Mouse (Mus musculus): Measurements from ENCODE around the gene Rbfox3. TPM values are rescaled to one million over a fixed set of nuclear protein-coding genes. Genes with fewer than 3 reads are reported as not detected.

The Rbfox3 gene
- polyA plus RNA-seq, 1 experiment from 2014 or later: 0.79 TPM

- H3K9me3 ChIP-seq (replicated peaks): no peaks in the 10 kb centered on the region
- no peak overlapping the region for H3K9ac ChIP-seq
- H3K4me3 ChIP-seq (replicated peaks): no peak overlapping the region
- no peaks in the 10 kb centered on the region for H3K36me3 ChIP-seq
- H3K27ac ChIP-seq: no peak overlapping the region
- peaks cover 25% of the 10 kb centered on the region for H3K4me1 ChIP-seq
- peaks cover 21% of the 10 kb centered on the region for H3K27me3 ChIP-seq
- ATAC-seq (replicated peaks; ENCODE audit: low FRiP score): no peak
- 33% methylated on average over 4 of the region's 4 CpGs for WGBS
- H3K4me2 ChIP-seq: no peak overlapping the region
Measured at GRCm38 (mm10) chr11:118767411-118767810, 144.0 kb downstream of the Rbfox3 start.

- H3K27me3 ChIP-seq: peaks cover 14% of the 10 kb centered on the region
- WGBS: 80% methylated on average over 12 of the region's 12 CpGs
- ATAC-seq (replicated peaks; ENCODE audit: low FRiP score): no peak
Measured at GRCm38 (mm10) chr11:118760296-118760988, 151.0 kb downstream of the Rbfox3 start.

GRCm38 (mm10) chr11:118759228-118759627 is 152.2 kb downstream of the Rbfox3 start:
- H3K4me1 ChIP-seq: no peaks in the 10 kb centered on the region

More at GRCm38 (mm10) chr11:118760296-118760988, 151.0 kb downstream of the Rbfox3 start:
- H3K9me3 ChIP-seq (replicated peaks): no peaks in the 10 kb centered on the region
- no peak overlapping the region for H3K4me2 ChIP-seq
- H3K4me1 ChIP-seq: no peaks in the 10 kb centered on the region
- no peak overlapping the region for H3K4me3 ChIP-seq (replicated peaks)
- no peaks in the 10 kb centered on the region for H3K36me3 ChIP-seq
- H3K9ac ChIP-seq: no peak overlapping the region
- H3K27ac ChIP-seq: no peak overlapping the region

GRCm38 (mm10) chr11:118758277-118758990 is 153.0 kb downstream of the Rbfox3 start:
- Histone ChIP-seq H3K9ac (no peak overlapping the region), H3K9me3 (replicated peaks) (no peaks in the 10 kb centered on the region), H3K27me3 (peaks cover 12% of the 10 kb centered on the region), H3K36me3 (no peaks in the 10 kb centered on the region), H3K4me2 (no peak overlapping the region), H3K4me3 (replicated peaks) (no peak overlapping the region), H3K4me1 (no peaks in the 10 kb centered on the region), H3K27ac (no peak overlapping the region)
- ATAC-seq (replicated peaks; ENCODE audit: low FRiP score): no peak
- 86% methylated on average over 10 of the region's 10 CpGs for WGBS

More at GRCm38 (mm10) chr11:118759228-118759627, 152.2 kb downstream of the Rbfox3 start:
- H3K27ac ChIP-seq: no peak overlapping the region
- no peak overlapping the region for H3K4me3 ChIP-seq (replicated peaks)
- H3K27me3 ChIP-seq: peaks cover 12% of the 10 kb centered on the region
- H3K9me3 ChIP-seq (replicated peaks): no peaks in the 10 kb centered on the region
- no peak overlapping the region for H3K9ac ChIP-seq
- no peak overlapping the region for H3K4me2 ChIP-seq
- 91% methylated on average over 8 of the region's 8 CpGs for WGBS
- ATAC-seq (replicated peaks; ENCODE audit: low FRiP score): no peak
- no peaks in the 10 kb centered on the region for H3K36me3 ChIP-seq

GRCm38 (mm10) chr11:118757488-118757887 is 153.9 kb downstream of the Rbfox3 start:
- Histone ChIP-seq H3K4me3 (replicated peaks) (no peak overlapping the region), H3K9ac (no peak overlapping the region), H3K27ac (no peak overlapping the region), H3K4me1 (no peaks in the 10 kb centered on the region), H3K9me3 (replicated peaks) (no peaks in the 10 kb centered on the region), H3K27me3 (peaks cover 12% of the 10 kb centered on the region), H3K4me2 (no peak overlapping the region), H3K36me3 (no peaks in the 10 kb centered on the region)
- no peak for ATAC-seq (replicated peaks; ENCODE audit: low FRiP score)
- WGBS: 69% methylated on average over 1 of the region's 1 CpGs

- Histone ChIP-seq H3K27me3 (peaks cover 21% of the 10 kb centered on the region), H3K36me3 (no peaks in the 10 kb centered on the region), H3K27ac (no peak overlapping the region), H3K4me3 (replicated peaks) (no peak overlapping the region), H3K9ac (no peak overlapping the region), H3K4me1 (no peaks in the 10 kb centered on the region), H3K9me3 (replicated peaks) (no peaks in the 10 kb centered on the region), H3K4me2 (no peak overlapping the region)
- no peak for ATAC-seq (replicated peaks; ENCODE audit: low FRiP score)
- WGBS: 84% methylated on average over 17 of the region's 17 CpGs
Measured at GRCm38 (mm10) chr11:118755003-118755402, 156.4 kb downstream of the Rbfox3 start.

- ATAC-seq (replicated peaks; ENCODE audit: low FRiP score): no peak
- Histone ChIP-seq H3K4me3 (replicated peaks) (no peak overlapping the region), H3K36me3 (no peaks in the 10 kb centered on the region), H3K4me1 (no peaks in the 10 kb centered on the region), H3K9ac (no peak overlapping the region), H3K4me2 (no peak overlapping the region), H3K9me3 (replicated peaks) (no peaks in the 10 kb centered on the region), H3K27ac (no peak overlapping the region), H3K27me3 (peaks cover 21% of the 10 kb centered on the region)
- 60% methylated on average over 4 of the region's 4 CpGs for WGBS
Measured at GRCm38 (mm10) chr11:118754535-118754934, 156.9 kb downstream of the Rbfox3 start.

- no peak for ATAC-seq (replicated peaks; ENCODE audit: low FRiP score)
- Histone ChIP-seq H3K4me3 (replicated peaks) (no peak overlapping the region), H3K36me3 (no peaks in the 10 kb centered on the region), H3K4me2 (no peak overlapping the region), H3K9ac (no peak overlapping the region), H3K27me3 (peaks cover 38% of the 10 kb centered on the region), H3K4me1 (no peaks in the 10 kb centered on the region), H3K9me3 (replicated peaks) (no peaks in the 10 kb centered on the region), H3K27ac (no peak overlapping the region)
- WGBS: 65% methylated on average over 7 of the region's 7 CpGs
Measured at GRCm38 (mm10) chr11:118751879-118752616, 159.3 kb downstream of the Rbfox3 start.

- no peak overlapping the region for H3K4me3 ChIP-seq (replicated peaks)
- H3K27me3 ChIP-seq: peaks cover 49% of the 10 kb centered on the region
- no peaks in the 10 kb centered on the region for H3K4me1 ChIP-seq
- H3K36me3 ChIP-seq: no peaks in the 10 kb centered on the region
- H3K9ac ChIP-seq: no peak overlapping the region
- H3K27ac ChIP-seq: no peak overlapping the region
- no peak for ATAC-seq (replicated peaks; ENCODE audit: low FRiP score)
- no peak overlapping the region for H3K4me2 ChIP-seq
- H3K9me3 ChIP-seq (replicated peaks): no peaks in the 10 kb centered on the region
- WGBS: 80% methylated on average over 11 of the region's 11 CpGs
Measured at GRCm38 (mm10) chr11:118750745-118751330, 160.6 kb downstream of the Rbfox3 start.

- Histone ChIP-seq H3K4me1 (peaks cover 8% of the 10 kb centered on the region), H3K4me3 (replicated peaks) (no peak overlapping the region), H3K4me2 (no peak overlapping the region), H3K36me3 (no peaks in the 10 kb centered on the region), H3K27ac (no peak overlapping the region), H3K9me3 (replicated peaks) (no peaks in the 10 kb centered on the region), H3K27me3 (peaks cover 59% of the 10 kb centered on the region), H3K9ac (no peak overlapping the region)
- 89% methylated on average over 1 of the region's 1 CpGs for WGBS
- ATAC-seq (replicated peaks; ENCODE audit: low FRiP score): no peak
Measured at GRCm38 (mm10) chr11:118749541-118749940, 161.9 kb downstream of the Rbfox3 start.

- Histone ChIP-seq H3K9me3 (replicated peaks) (no peaks in the 10 kb centered on the region), H3K36me3 (no peaks in the 10 kb centered on the region), H3K9ac (no peak overlapping the region), H3K27ac (no peak overlapping the region), H3K4me3 (replicated peaks) (no peak overlapping the region), H3K4me2 (no peak overlapping the region), H3K27me3 (peaks cover 68% of the 10 kb centered on the region), H3K4me1 (peaks cover 14% of the 10 kb centered on the region)
- ATAC-seq (replicated peaks; ENCODE audit: low FRiP score): no peak
- WGBS: 66% methylated on average over 10 of the region's 10 CpGs
Measured at GRCm38 (mm10) chr11:118748622-118749021, 162.8 kb downstream of the Rbfox3 start.

- 0 out of 2 replicates have a peak, but pooled peaks have one; percentile 14 for ATAC-seq (replicated peaks; ENCODE audit: low FRiP score)
- H3K9ac ChIP-seq: no peak overlapping the region
- H3K9me3 ChIP-seq (replicated peaks): no peaks in the 10 kb centered on the region
- peaks cover 76% of the 10 kb centered on the region for H3K27me3 ChIP-seq
- H3K36me3 ChIP-seq: no peaks in the 10 kb centered on the region
- no peak overlapping the region for H3K4me3 ChIP-seq (replicated peaks)
- H3K27ac ChIP-seq: no peak overlapping the region
- peak overlapping the region; percentile 51 for H3K4me2 ChIP-seq
- peaks cover 14% of the 10 kb centered on the region for H3K4me1 ChIP-seq
Measured at GRCm38 (mm10) chr11:118745279-118745678, 166.1 kb downstream of the Rbfox3 start.

Measured in kidney, embryonic 15.5 days (tissue).